Mouse (Mus musculus) ovary, postnatal 14 days (tissue): ENCODE results near the gene Gadd45g.

ENCODE experiments used
- DNase-seq: peaks from one replicate; pipeline ENCODE4 v3.0.0; 2022; ENCODE audit warnings: low spot score

Gadd45g gene

DNA sequence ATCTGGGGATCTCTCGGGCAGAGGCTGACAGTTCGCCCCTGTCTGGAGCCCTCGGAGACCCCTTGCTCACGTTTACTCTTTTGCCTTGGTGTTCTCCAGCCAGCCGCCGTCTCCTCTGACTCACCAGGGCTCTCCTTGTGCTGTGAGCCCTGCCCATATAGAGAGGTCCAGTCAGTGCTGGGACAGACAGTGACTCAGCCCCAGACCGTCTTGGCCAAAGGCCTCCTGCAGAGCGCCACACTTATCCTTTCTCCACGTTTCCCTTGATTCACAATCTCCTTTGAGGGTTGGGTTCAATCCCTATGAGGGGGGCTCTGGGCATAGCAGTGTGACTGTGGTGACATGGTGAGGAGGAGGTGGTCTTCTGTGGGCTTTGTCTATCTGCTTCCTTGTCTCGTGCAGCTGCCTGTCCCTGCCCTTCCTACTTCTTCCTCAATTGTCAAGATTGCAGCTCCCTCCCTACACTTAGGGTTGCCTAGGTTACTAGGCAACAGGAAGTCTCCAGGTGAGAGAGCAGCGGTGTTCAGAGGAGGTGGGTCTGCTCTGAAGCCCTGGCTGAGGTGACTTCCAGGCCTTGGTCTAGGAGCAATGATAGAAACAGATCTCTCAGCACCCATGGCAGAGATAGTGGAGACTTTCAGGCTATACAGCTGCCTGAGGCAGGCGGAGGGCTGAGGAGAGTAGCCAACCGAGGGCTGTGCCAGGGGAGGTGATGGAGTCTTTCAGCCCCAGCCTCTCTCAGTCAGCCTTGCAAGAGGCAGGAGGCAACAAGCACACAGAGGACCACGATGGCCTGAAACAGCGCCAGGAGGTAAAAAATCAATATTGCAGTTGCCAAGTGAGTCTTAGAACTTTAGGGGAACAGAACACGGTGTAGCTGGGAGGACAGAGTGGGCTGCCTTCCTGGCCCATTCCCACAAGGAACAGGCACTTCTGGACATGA is 7.1 kb downstream of the Gadd45g start:
- no peak for DNase-seq

- DNase-seq, result no peak
Observed at GRCm38 (mm10) chr13:51855584-51855983, 9.1 kb downstream of the Gadd45g start.

GRCm38 (mm10) chr13:51857156-51857555 is 10.7 kb downstream of the Gadd45g start:
- DNase-seq, result no peak

DNA sequence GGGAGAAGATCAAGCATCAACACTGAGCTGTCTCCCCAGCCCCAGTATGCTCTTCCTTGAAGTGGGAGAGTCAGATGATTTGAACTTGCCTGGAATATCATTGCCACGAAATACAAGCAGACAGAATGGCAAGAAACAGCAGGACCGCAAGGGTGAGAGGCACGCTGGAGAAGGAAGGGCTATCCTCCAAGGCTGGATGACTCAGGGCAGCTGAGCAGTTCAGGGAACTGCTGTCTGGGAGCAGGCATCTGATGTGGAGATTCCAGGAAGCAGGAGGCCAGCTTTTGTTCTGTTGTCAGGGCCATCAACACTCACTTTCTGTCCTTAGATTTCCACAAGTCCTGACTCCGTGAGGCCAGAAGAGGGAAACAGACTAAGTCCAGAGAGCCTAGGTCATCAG is 12.0 kb downstream of the Gadd45g start:
- no peak for DNase-seq

DNA sequence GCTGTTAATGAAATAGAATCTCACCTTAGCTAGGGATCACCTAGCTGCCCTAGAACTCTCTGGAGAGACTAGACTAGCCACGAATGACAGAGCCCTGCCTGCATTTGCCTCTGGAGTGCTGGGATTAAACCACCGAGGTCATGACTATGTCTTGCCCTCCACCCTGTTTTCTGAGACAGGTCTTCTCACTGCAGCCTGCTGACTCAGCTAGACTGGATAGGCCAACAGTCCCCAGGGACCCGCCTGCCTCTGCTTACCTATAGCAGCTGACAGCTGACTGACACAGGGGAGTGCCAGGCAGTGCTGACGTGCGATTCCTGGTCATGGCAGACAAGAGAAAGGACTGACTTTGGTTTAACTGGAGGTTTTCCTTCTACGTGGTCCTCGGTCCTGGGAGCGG is 12.7 kb downstream of the Gadd45g start:
- no peak for DNase-seq

GRCm38 (mm10) chr13:51859798-51860197 is 13.3 kb downstream of the Gadd45g start:
- no peak for DNase-seq

DNA sequence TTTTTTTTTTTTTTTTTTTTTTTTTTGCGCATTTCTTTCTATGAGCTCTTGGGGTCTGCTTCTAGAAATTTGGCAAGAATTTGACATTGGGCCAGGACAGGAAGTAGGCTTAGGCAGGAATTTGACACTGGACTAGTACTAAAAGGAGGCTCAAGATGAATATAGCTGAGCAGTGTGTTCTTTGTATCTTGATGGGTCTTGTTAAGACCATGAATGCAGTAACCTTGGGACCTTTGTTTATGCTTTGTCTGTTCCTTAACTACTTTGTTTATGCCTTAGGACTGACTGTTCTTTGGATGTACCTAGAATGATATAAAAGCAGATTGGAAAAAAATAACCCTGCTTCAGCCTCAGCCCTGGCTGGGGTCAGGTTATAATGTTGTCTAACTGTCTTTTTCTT is 16.3 kb downstream of the Gadd45g start:
- no peak for DNase-seq

- no peak for DNase-seq
Observed at GRCm38 (mm10) chr13:51866151-51866659, 19.7 kb downstream of the Gadd45g start.

DNA sequence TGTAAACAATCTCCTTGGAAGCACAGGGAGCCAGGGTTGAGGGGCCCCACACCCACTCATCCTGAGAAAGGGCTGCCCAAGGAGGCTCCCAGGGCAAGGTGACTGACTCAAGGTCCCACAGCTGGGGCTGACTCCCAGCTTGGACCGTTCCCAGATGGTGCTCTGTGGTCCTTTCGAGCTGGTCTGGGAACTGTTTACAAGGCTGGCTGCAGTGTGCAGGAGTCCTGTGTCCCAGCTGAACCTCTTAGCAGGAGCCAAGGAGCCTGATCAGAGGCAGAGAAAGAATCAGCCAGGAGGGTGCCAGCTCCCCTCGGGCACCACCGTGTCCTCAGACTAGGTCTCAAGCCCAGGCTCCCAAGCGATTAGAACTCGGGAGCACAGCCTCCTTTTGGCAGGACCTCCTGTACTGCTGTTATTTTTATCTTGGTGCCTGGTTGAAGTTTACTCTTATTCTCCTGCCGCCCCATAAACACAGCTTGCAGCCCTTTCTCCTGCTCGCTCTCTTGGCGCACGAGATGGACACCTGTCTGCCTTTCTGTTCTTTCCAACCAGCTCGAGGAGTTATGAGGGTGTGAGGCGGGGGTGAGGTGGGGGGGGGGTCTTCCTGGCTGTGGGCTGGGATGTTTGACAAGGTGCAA is 22.1 kb downstream of the Gadd45g start:
- DNase-seq, result peak; percentile 33

DNA sequence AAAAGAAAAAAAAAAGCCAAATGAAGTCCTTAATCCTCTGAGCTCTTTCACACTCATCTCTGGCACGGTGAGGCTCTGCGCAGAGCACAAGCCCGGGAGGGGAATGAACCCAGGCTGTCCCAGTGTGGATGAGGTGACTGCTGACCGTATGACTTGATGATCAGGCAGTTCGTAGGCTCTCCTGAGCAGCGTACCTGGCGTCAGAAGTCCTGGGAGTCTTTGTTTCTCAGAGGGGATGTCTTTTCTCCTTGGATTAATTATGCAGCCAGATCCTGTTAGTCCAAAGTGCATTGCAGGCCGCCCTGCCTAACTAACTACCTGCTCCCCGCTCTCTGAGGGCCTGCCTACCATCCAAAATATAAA is 22.6 kb downstream of the Gadd45g start:
- no peak for DNase-seq

GRCm38 (mm10) chr13:51871148-51871547 is 24.7 kb downstream of the Gadd45g start:
- DNase-seq, result no peak

- no peak for DNase-seq
Observed at GRCm38 (mm10) chr13:51872252-51872962, 25.9 kb downstream of the Gadd45g start.

- DNase-seq, result no peak
Observed at GRCm38 (mm10) chr13:51872963-51873514, 26.6 kb downstream of the Gadd45g start.

DNA sequence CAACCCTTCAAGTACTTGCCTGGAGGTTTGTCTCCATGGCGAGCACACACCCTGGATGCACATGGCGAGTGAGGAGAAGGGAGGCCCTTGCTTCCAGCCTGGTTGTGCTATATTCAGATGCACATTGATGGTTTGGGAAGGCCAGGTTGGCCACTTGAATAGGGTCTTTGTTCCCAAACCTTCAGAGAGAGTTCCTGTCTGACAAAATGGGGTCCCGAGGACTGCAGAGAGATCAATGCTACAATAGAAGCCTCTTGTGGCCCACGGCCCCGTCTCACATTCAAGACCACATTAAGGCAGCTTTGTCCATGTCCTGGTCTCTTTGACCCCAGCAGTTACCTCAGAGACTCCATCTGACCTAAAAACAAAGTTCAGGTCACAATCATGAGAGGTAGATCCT is 27.3 kb downstream of the Gadd45g start:
- DNase-seq, result no peak

DNA sequence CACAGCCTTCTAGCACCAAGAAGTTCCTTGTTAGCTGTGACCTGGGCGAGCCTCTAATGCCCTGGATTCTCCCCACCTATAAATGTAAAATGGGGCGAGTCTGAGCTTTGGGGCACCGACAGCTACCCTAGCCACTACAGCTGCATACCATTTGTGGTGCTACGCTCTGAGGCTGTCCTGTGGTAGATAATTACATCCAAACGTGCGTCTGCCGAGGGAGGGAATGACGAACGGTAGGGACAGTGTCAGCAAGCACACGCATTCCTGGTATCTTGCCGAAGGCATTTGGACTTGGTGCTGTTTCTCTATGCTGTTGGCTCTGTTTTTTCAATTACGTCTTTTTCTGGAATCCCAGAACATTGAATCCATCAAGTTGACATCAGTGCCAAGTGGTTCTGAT is 29.7 kb downstream of the Gadd45g start:
- DNase-seq, result no peak

DNA sequence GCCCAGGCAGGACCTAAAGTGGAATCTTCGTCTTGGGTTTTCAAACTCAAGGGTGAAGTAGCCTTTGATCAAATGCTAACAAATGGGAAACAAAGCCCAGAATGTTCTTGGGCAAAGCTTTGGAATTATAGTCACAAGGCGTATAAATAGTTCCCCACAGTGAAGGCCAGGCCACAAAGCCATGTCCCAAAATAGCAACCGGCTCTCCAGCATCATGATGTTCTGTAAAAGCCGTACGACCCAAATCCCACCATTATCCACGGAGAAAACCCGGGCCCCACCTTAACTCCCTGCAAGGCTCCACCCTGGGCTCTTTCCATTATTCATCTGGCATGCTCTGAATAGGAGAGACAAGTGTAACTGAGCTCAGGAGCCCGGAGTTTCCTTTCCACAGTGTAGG is 32.3 kb downstream of the Gadd45g start:
- no peak for DNase-seq

GRCm38 (mm10) chr13:51879571-51879970 is 33.1 kb downstream of the Gadd45g start:
- DNase-seq, result no peak

DNA sequence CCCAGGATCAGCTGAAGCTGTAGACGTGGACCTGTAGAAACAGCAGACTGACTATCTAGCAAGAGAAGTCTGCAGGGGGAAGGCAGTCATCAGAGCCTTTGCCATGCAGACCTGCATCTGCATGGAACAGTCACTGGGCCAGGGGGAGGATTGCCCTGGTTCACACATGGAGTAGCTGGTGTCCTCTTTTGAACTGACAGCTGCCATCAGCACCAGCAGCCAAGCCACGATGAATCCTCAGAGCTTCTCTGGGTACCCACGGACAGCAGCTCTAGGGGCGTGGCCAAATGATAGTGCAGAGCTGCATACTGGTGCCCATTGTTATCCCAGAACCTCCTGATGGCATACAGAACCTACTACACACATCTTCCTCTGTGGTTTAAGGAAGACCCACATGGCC is 33.5 kb downstream of the Gadd45g start:
- no peak for DNase-seq

DNA sequence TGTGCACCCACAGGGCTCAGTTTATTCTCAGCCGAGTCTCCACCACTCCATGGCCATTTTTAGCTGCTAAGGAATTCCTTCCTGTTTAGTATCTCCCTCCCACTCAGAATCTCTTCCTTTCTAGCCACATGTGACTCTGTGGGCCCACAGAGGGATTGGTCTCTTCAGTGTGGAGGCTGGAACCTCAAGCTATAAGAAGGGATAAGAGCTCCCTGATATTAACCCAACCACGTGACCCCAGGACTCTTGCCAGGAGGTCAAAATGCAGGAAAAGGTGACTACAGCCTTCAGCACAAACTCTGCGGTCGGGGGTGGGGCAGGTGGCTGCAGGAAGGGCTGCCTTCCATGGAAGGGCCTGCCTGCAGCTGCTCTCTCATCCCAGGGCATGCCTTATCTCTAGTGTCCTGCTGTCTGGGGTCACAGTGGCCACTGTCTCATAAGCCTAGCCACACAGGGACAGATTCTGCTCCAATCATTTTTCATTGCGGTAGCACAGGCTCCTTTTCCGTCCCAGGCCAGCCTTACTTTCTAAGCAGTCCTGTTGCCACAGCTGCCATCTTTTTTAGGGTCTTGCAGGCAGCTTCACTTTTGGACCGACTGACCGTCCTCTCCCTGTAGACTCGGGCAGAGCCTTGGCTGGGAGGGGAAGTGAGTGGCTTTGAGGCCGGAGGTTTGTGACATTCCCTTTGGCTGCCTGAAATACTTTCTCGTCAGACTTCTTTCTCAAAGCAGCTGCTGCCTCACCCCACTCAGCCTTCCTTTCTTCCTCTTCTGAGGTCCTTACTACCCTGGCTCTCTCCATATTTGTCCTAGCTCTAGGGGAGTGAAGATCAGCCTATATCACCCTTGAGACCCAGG is 35.0 kb downstream of the Gadd45g start:
- DNase-seq, result no peak

DNA sequence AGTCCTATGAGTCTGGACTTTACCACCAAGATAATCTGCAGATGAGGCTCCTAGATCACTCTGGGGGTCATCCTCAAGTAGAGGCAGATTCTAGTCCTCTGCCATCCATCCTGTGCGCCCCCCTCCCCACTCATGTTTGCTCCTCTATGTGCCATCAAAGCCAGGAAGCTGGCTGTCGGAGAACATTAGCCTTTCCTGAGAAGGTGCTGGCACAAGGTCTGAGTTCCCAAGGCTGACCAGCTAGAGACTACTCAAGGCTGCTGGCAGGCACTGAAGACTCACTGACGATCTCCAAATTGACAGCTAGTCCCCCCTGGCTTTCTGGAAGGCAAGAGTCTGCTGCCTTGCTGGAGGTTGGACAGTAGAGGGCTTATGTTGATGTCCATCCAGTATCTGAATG is 35.7 kb downstream of the Gadd45g start:
- DNase-seq, result no peak

- no peak for DNase-seq
Observed at GRCm38 (mm10) chr13:51884250-51884649, 37.8 kb downstream of the Gadd45g start.
